Mouse (Mus musculus): ENCODE measurements at regions not wholly inside any gene's neighbourhood (a gene's known extent, or its start where the extent isn't known, plus 50 kb on each side); places are given as distances from the start of the nearest gene placed in this dataset.

GRCm38 (mm10) chr2:48619042-48619441, 194.9 kb upstream of the Acvr2a start:
- DNase-seq (ENCODE audit: low spot score) = no peak

- DNase-seq (ENCODE audit: low spot score) = no peak
Observed at GRCm38 (mm10) chr2:48620815-48621214, 193.1 kb upstream of the Acvr2a start.

GRCm38 (mm10) chr2:48622316-48622715, 191.6 kb upstream of the Acvr2a start:
- no peak for DNase-seq (ENCODE audit: low spot score)

- no peak for DNase-seq (ENCODE audit: low spot score)
Observed at GRCm38 (mm10) chr2:48624040-48624439, 189.9 kb upstream of the Acvr2a start.

GRCm38 (mm10) chr2:48624461-48624860, 189.4 kb upstream of the Acvr2a start:
- no peak for DNase-seq (ENCODE audit: low spot score)

GRCm38 (mm10) chr2:48627011-48627410, 186.9 kb upstream of the Acvr2a start:
- no peak for DNase-seq (ENCODE audit: low spot score)

- DNase-seq (ENCODE audit: low spot score) = no peak
Observed at GRCm38 (mm10) chr2:48629106-48630050, 184.5 kb upstream of the Acvr2a start.

GRCm38 (mm10) chr2:48634456-48635174, 179.3 kb upstream of the Acvr2a start:
- DNase-seq (ENCODE audit: low spot score) = no peak

- no peak for DNase-seq (ENCODE audit: low spot score)
Observed at GRCm38 (mm10) chr2:48636108-48636507, 177.8 kb upstream of the Acvr2a start.

GRCm38 (mm10) chr2:48644114-48644513, 169.8 kb upstream of the Acvr2a start:
- no peak for DNase-seq (ENCODE audit: low spot score)

- DNase-seq (ENCODE audit: low spot score) = no peak
Observed at GRCm38 (mm10) chr2:48650281-48650680, 163.6 kb upstream of the Acvr2a start.

- DNase-seq (ENCODE audit: low spot score) = no peak
Observed at GRCm38 (mm10) chr2:48661222-48661621, 152.7 kb upstream of the Acvr2a start.

- DNase-seq (ENCODE audit: low spot score) = no peak
Observed at GRCm38 (mm10) chr2:48665103-48665502, 148.8 kb upstream of the Acvr2a start.

GRCm38 (mm10) chr2:48689098-48689497, 124.8 kb upstream of the Acvr2a start:
- DNase-seq (ENCODE audit: low spot score) = no peak

- DNase-seq (ENCODE audit: low spot score) = no peak
Observed at GRCm38 (mm10) chr2:48694509-48694908, 119.4 kb upstream of the Acvr2a start.

GRCm38 (mm10) chr2:48700886-48701285, 113.0 kb upstream of the Acvr2a start:
- DNase-seq (ENCODE audit: low spot score) = no peak

- no peak for DNase-seq (ENCODE audit: low spot score)
Observed at GRCm38 (mm10) chr2:48705103-48705804, 108.7 kb upstream of the Acvr2a start.

GRCm38 (mm10) chr2:48705805-48706150, 108.1 kb upstream of the Acvr2a start:
- no peak for DNase-seq (ENCODE audit: low spot score)

- DNase-seq (ENCODE audit: low spot score) = no peak
Observed at GRCm38 (mm10) chr2:48706188-48706587, 107.7 kb upstream of the Acvr2a start.

- no peak for DNase-seq (ENCODE audit: low spot score)
Observed at GRCm38 (mm10) chr2:48716206-48716605, 97.7 kb upstream of the Acvr2a start.

GRCm38 (mm10) chr2:48717770-48718169, 96.1 kb upstream of the Acvr2a start:
- no peak for DNase-seq (ENCODE audit: low spot score)

GRCm38 (mm10) chr2:48718261-48718660, 95.6 kb upstream of the Acvr2a start:
- no peak for DNase-seq (ENCODE audit: low spot score)

Data from thymus, postnatal 0 days (tissue).